In the genomic region with DNA sequence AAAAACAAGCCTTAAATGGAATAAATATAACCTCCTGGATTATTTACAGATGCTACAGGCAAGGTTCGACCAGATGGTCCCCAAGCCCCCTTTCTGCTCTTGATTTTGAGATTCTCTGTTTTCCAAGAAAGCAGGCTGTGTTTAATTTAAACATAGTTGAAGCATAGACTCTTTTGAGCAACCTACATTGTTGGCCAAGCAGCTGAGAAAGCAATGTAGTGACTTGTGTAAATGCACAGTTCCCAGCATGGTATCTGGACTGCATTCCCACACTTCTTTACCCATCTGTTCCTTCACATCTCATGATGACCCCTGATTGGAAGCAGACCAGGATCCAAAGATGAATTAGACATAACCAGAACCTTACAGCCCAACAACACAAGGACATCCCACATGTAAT, we compare ENCODE assay signal across 20 mouse cellular contexts.
DNase-seq lines count a peak whose midpoint lies in the region; ATAC-seq and TF ChIP-seq lines count a peak whose summit lies in the region.
"Had no signal": no experiment of that assay in that cellular context is flagged by ENCODE, and none has a peak within 500 bp of the region (broad histone marks: within the 10 kb centered on the region; RNA-seq: fewer than 3 reads in every experiment).

No protein-coding gene starts in this region.

- H3K36me3 ChIP-seq in limb, embryonic 14.5 days (ENCODE audit: control insufficient read depth, insufficient read depth, low read length), result no peaks in the 10 kb centered on the region
- no peaks in the 10 kb centered on the region for H3K36me3 ChIP-seq in heart, embryonic 12.5 days
- H3K36me3 ChIP-seq: forebrain, embryonic 15.5 days; hindbrain, embryonic 12.5 days had no signal

- TF ChIP-seq CTCF in brain, embryonic 14.5 days (IDR thresholded peaks at IDR 0.05; ENCODE audit: borderline replicate concordance, extremely low read depth, insufficient read depth, insufficient read length), result no peak

- H3K9ac ChIP-seq in limb, embryonic 14.5 days (ENCODE audit: low read depth, low read length, severe bottlenecking), result no peak overlapping the region
- H3K9ac ChIP-seq in heart, embryonic 12.5 days, result no peak overlapping the region
- H3K9ac ChIP-seq: forebrain, embryonic 15.5 days; hindbrain, embryonic 12.5 days had no signal

- H3K4me1 ChIP-seq in limb, embryonic 14.5 days (ENCODE audit: control insufficient read depth, insufficient read depth, low read length), result no peaks in the 10 kb centered on the region
- no peaks in the 10 kb centered on the region for H3K4me1 ChIP-seq in heart, embryonic 12.5 days (replicated peaks)
- H3K4me1 ChIP-seq: hindbrain, embryonic 12.5 days had no signal

- H3K9me3 ChIP-seq in limb, embryonic 14.5 days (ENCODE audit: control insufficient read depth, low read length), result no peaks in the 10 kb centered on the region
- H3K9me3 ChIP-seq in heart, embryonic 12.5 days (replicated peaks), result no peaks in the 10 kb centered on the region
- H3K9me3 ChIP-seq: forebrain, embryonic 15.5 days; hindbrain, embryonic 12.5 days had no signal

- H3K4me3 ChIP-seq in limb, embryonic 14.5 days (replicated peaks; ENCODE audit: low read length), result no peak overlapping the region
- H3K4me3 ChIP-seq in heart, embryonic 12.5 days, result no peak overlapping the region
- H3K4me3 ChIP-seq: forebrain, embryonic 15.5 days; hindbrain, embryonic 12.5 days had no signal

- ATAC-seq in limb, embryonic 14.5 days (ENCODE audit: low FRiP score, low read depth), result no peak
- ATAC-seq in heart, embryonic 12.5 days (ENCODE audit: insufficient number of reproducible peaks, low FRiP score), result no peak
- ATAC-seq: forebrain, embryonic 15.5 days; hindbrain, embryonic 16.5 days; inflammation-experienced regulatory T-cells, adult 6 months had no signal

- peak; percentile 14 for DNase-seq in embryo, embryonic 11 days
- DNase-seq in embryo, embryonic 10 days (ENCODE audit: low spot score), result no peak
- DNase-seq in left cerebral cortex, postnatal 25 days (ENCODE audit: low spot score in 2 of 2), result peak; percentile 2 to 25
- DNase-seq in left cerebral cortex, postnatal 36 days (ENCODE audit: low spot score in 2 of 2), result no peak
- DNase-seq in brain, embryonic 14.5 days (ENCODE audit: low read depth), result peak; percentile 38
- DNase-seq in limb, embryonic 14.5 days (ENCODE audit: low spot score), result peak; percentile 21
- DNase-seq in lung, adult 18-20 months, result no peak
- DNase-seq: adrenal gland, postnatal 10 days; cerebellum, adult 11-12 months; cerebellum, adult 9-10 months; cerebellum, postnatal 25 days; gastrocnemius, postnatal 36 days; heart, adult 11 months; heart, postnatal 10 days; heart, postnatal 4 days had no signal

- H3K27ac ChIP-seq in limb, embryonic 14.5 days (replicated peaks; ENCODE audit: low read depth, low read length), result no peak overlapping the region
- no peak overlapping the region for H3K27ac ChIP-seq in heart, embryonic 12.5 days (ENCODE audit: poor library complexity, severe bottlenecking)
- H3K27ac ChIP-seq: forebrain, embryonic 15.5 days; hindbrain, embryonic 12.5 days had no signal

- no peaks in the 10 kb centered on the region for H3K27me3 ChIP-seq in limb, embryonic 14.5 days (ENCODE audit: control insufficient read depth, insufficient read depth, low read length)
- no peaks in the 10 kb centered on the region for H3K27me3 ChIP-seq in heart, embryonic 12.5 days (replicated peaks)
- H3K27me3 ChIP-seq: forebrain, embryonic 15.5 days; hindbrain, embryonic 12.5 days had no signal

- no peak overlapping the region for H3K4me2 ChIP-seq in limb, embryonic 14.5 days (replicated peaks; ENCODE audit: low read depth, low read length, severe bottlenecking)
- H3K4me2 ChIP-seq in heart, embryonic 12.5 days, result no peak overlapping the region
- H3K4me2 ChIP-seq: forebrain, embryonic 15.5 days; hindbrain, embryonic 12.5 days had no signal

- TF ChIP-seq POLR2A in brain, embryonic 14.5 days (IDR thresholded peaks at IDR 0.05; ENCODE audit: borderline replicate concordance, extremely low read depth, insufficient read depth, insufficient read length, poor library complexity, severe bottlenecking), result no peak
- no peak for TF ChIP-seq POLR2A in limb, embryonic 14.5 days (IDR thresholded peaks at IDR 0.05; ENCODE audit: borderline replicate concordance, extremely low read depth, insufficient read depth, insufficient read length)

- 53% methylated on average over 1 of the region's 1 CpGs for WGBS in limb, embryonic 14.5 days
- 74% methylated on average over 1 of the region's 1 CpGs for WGBS in heart, embryonic 12.5 days

- intact Hi-C loops in left cerebral cortex, postnatal 25 days (cut with DNase I), result no loop called here
- intact Hi-C loops in left cerebral cortex, postnatal 36 days (cut with DNase I), result no loop called here

Comparison
In these comparisons a context has a peak if more than half of its experiments do, and no peak if none do; other contexts are left out.
1. DNase-seq: peak in embryo, embryonic 11 days (single experiment), left cerebral cortex, postnatal 25 days (2 of 2), brain, embryonic 14.5 days (single experiment) and limb, embryonic 14.5 days (single experiment); none in embryo, embryonic 10 days (single experiment), left cerebral cortex, postnatal 36 days (0 of 2) and lung, adult 18-20 months (0 of 2).